Mouse (Mus musculus) liver, embryonic 13.5 days (tissue): ENCODE measurements around the gene Irak2. TPM values are rescaled to one million over a fixed set of nuclear protein-coding genes. Genes with fewer than 3 reads are reported as not detected.
"Not testable (repeated sequence)": the region's sequence is repeated elsewhere in the genome, so short reads cannot be mapped to it uniquely, and the experiment has no call there.

ENCODE experiments used
- ATAC-seq: fragments of 200-750 bp; cut with Nextera tagmentation; 2 replicates; pipeline ENCODE4 v1.8.0; 2017; ENCODE audit warnings: low read depth, mild to moderate bottlenecking, moderate number of reproducible peaks, moderate library complexity
- DNase-seq: peaks from one replicate; pipeline ENCODE4 v3.0.0; 2022
- H3K27ac ChIP-seq: fragments of 300-500 bp; sonication (generic); 2 replicates; pipeline ENCODE4 v1.5.1; 2015; ENCODE audit warnings: moderate library complexity, mild to moderate bottlenecking, inconsistent platforms
- H3K27me3 ChIP-seq: fragments of 300-500 bp; sonication (generic); 2 replicates; pipeline ENCODE4 v1.6.1; 2015; ENCODE audit warnings: mild to moderate bottlenecking, inconsistent platforms
- H3K36me3 ChIP-seq: fragments of 300-500 bp; sonication (generic); 2 replicates; pipeline ENCODE4 v1.6.1; 2015; ENCODE audit warnings: mild to moderate bottlenecking, inconsistent platforms
- H3K4me1 ChIP-seq: fragments of 300-500 bp; sonication (generic); replicated peaks from 2 replicates; pipeline ENCODE4 v1.6.1; 2015; ENCODE audit warnings: inconsistent platforms
- H3K4me2 ChIP-seq: fragments of 300-500 bp; sonication (generic); 2 replicates; pipeline ENCODE4 v1.6.1; 2015; ENCODE audit warnings: inconsistent platforms, mild to moderate bottlenecking, moderate library complexity
- H3K4me3 ChIP-seq: fragments of 300-500 bp; sonication (generic); replicated peaks from 2 replicates; pipeline ENCODE4 v1.5.1; 2015; ENCODE audit warnings: mild to moderate bottlenecking, inconsistent platforms
- H3K9ac ChIP-seq: fragments of 300-500 bp; sonication (generic); 2 replicates; pipeline ENCODE4 v1.6.1; 2015; ENCODE audit warnings: mild to moderate bottlenecking, inconsistent platforms
- H3K9me3 ChIP-seq: fragments of 300-500 bp; sonication (generic); replicated peaks from 2 replicates; pipeline ENCODE4 v1.6.1; 2016; ENCODE audit warnings: inconsistent platforms
- WGBS: fragments of 180-500 bp; shearing (Covaris S2); methylation state at CpG from one replicate; pipeline ENCODE4 v1.1.7; 2015; ENCODE audit not compliant: insufficient replicate concordance; 5-methylcytosine and 5-hydroxymethylcytosine counted together
- polyA plus RNA-seq: library from polyadenylated mRNA; unstranded; fragments of >200 nt; fragmentation: Nextera tagmentation; extraction: Ambion mirVana; gene quantifications from 2 replicates; pipeline ENCODE4 v1.2.1, GENCODE M21; 2015

Gene Irak2
- polyA plus RNA-seq, 1 experiment from 2014 or later: 14.9 TPM

DNA sequence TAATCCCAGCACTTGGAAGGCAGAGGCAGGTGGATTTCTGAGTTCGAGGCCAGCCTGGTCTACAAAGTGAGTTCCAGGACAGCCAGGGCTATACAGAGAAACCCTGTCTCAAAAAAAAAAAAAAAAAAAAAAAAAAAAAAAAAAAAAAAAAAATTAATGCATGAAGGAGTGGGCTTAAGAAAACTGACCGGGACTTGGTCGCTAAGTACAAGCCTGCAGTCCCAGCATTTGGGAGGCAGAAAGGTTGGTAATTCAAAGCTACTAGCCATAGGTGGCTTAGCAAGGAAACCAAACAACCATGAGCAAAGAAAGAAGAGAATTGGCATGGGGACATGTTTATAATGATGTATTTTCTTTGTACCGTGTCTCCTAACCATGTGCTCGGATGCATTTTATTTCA is 75.1 kb downstream of the Irak2 start:
- WGBS: 79% methylated on average over 5 of the region's 5 CpGs
- peaks cover 98% of the 10 kb centered on the region for H3K36me3 ChIP-seq

GRCm38 (mm10) chr6:113714276-113714675 is 76.0 kb downstream of the Irak2 start:
- ATAC-seq (no peak), DNase-seq (no peak)
- H3K9ac ChIP-seq: no peak overlapping the region
- no peaks in the 10 kb centered on the region for H3K9me3 ChIP-seq
- H3K27ac ChIP-seq: peak overlapping the region; percentile 50; the same call in 1 of the 2 replicates
- peaks cover 9% of the 10 kb centered on the region for H3K4me1 ChIP-seq
- WGBS: 61% methylated on average over 2 of the region's 2 CpGs
- peaks cover 98% of the 10 kb centered on the region for H3K36me3 ChIP-seq
- H3K4me3 ChIP-seq: no peak overlapping the region
- H3K4me2 ChIP-seq: no peak overlapping the region
- H3K27me3 ChIP-seq: no peaks in the 10 kb centered on the region

More for the DNA sequence above, 75.1 kb downstream of the Irak2 start:
- H3K27ac ChIP-seq, H3K4me1 ChIP-seq, ATAC-seq, H3K4me3 ChIP-seq, H3K9me3 ChIP-seq, H3K27me3 ChIP-seq, DNase-seq, H3K9ac ChIP-seq, H3K4me2 ChIP-seq: not testable (repeated sequence)

- DNase-seq (no peak), ATAC-seq (no peak)
- no peaks in the 10 kb centered on the region for H3K27me3 ChIP-seq
- no peaks in the 10 kb centered on the region for H3K9me3 ChIP-seq
- WGBS: 67% methylated on average over 1 of the region's 1 CpGs
- H3K9ac ChIP-seq: no peak overlapping the region
- peaks cover 14% of the 10 kb centered on the region for H3K4me1 ChIP-seq
- H3K4me3 ChIP-seq: no peak overlapping the region
- peak overlapping the region; percentile 50; the same call in 1 of the 2 replicates for H3K27ac ChIP-seq
- H3K4me2 ChIP-seq: no peak overlapping the region
- H3K36me3 ChIP-seq: peaks cover 98% of the 10 kb centered on the region
Observed at GRCm38 (mm10) chr6:113714797-113715196, 76.5 kb downstream of the Irak2 start.

DNA sequence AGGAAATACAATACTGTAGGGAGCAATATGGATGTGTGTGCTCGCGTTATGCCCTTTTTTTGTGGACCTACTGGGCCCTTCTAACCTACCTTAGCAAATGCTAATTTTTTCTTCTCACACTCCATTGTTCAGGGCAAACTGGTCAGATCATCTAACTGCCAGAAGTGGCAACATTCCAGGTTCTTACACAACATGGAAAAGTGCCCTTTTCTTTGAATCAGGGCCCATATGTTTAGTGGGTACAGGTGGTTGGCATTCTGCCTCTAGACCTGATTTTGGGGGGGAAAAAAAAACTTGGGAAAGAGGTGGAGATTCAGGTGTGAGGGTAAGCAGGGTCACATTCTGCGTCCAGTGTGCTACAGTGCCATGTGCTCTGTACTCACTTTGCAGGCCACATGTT is 79.3 kb downstream of the Irak2 start:
- H3K4me3 ChIP-seq: no peak overlapping the region
- H3K9me3 ChIP-seq: no peaks in the 10 kb centered on the region
- H3K4me2 ChIP-seq: no peak overlapping the region
- H3K27me3 ChIP-seq: no peaks in the 10 kb centered on the region
- peaks cover 93% of the 10 kb centered on the region for H3K36me3 ChIP-seq
- DNase-seq (no peak), ATAC-seq (no peak)
- H3K27ac ChIP-seq: no peak overlapping the region
- H3K4me1 ChIP-seq: peaks cover 25% of the 10 kb centered on the region
- H3K9ac ChIP-seq: no peak overlapping the region
- WGBS: 77% methylated on average over 3 of the region's 3 CpGs

DNA sequence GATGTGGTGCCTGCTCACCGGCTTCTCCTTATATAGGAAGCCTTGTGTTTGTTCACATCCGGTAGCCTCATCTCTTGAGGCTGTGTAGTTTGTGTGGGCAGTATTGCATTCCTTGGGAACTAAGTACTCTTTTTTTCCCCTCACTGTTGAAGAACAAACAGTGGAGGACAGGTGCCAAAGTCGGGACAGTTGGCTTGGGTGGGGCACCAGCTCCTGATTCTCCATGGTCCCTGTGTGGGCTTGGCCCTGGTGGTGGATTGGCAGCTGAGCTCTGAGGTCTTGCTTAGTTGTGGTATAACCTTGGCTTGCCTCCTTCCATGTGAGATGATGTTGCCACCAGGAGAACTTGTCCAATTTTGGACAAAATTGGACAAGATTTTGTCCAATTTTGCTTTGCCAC is 81.6 kb downstream of the Irak2 start, which contains the start of gene Ghrl:
Ghrl (minus strand) TSS at position 3 of the 400 bp plus-strand sequence.
- peaks cover 19% of the 10 kb centered on the region for H3K4me1 ChIP-seq
- H3K9me3 ChIP-seq: no peaks in the 10 kb centered on the region
- no peak within 1 kb of the TSS for H3K9ac ChIP-seq
- DNase-seq (no peak), ATAC-seq (no peak)
- WGBS: 83% methylated on average over 3 of the region's 3 CpGs
- H3K36me3 ChIP-seq: peaks cover 87% of the 10 kb centered on the region
- peak within 1 kb of the TSS; percentile 64 for H3K27ac ChIP-seq
- no peaks in the 10 kb centered on the region for H3K27me3 ChIP-seq
- H3K4me3 ChIP-seq: no peak within 1 kb of the TSS
- H3K4me2 ChIP-seq: no peak within 1 kb of the TSS

GRCm38 (mm10) chr6:113721061-113721460 is 82.8 kb downstream of the Irak2 start:
- DNase-seq (no peak), ATAC-seq (peak; percentile 68)
- Histone ChIP-seq H3K4me1 (peaks cover 15% of the 10 kb centered on the region), H3K9me3 (no peaks in the 10 kb centered on the region), H3K4me2 (no peak overlapping the region), H3K27me3 (no peaks in the 10 kb centered on the region), H3K4me3 (no peak overlapping the region), H3K36me3 (peaks cover 86% of the 10 kb centered on the region), H3K27ac (peak overlapping the region; percentile 64), H3K9ac (no peak overlapping the region)
- WGBS: 76% methylated on average over 4 of the region's 4 CpGs

DNA sequence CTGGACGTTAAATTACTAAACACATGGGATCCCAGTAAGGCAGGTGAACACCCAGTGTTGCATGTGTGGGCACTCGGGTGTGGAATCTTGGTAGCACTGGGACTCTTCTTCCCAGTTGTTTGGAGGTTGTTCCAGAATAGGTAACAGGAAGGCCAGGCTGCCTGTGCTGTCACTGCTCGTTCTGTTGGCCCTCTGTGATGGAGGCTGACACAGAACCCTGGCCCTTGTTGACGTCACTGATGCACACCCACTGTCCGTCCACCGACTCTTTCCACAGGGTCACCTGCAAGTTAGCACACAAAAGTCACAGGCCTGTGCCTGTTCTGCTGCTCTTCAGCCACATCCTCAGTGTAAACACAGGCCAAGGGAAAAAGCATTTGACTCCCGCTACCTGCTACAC is 89.9 kb downstream of the Irak2 start:
- H3K4me2 ChIP-seq: no peak overlapping the region
- H3K27ac ChIP-seq: no peak overlapping the region
- no peak overlapping the region for H3K9ac ChIP-seq
- H3K4me3 ChIP-seq: no peak overlapping the region
- WGBS: 82% methylated on average over 7 of the region's 7 CpGs
- no peak for DNase-seq
- H3K4me1 ChIP-seq: no peaks in the 10 kb centered on the region
- H3K27me3 ChIP-seq: no peaks in the 10 kb centered on the region
- peaks cover 96% of the 10 kb centered on the region for H3K36me3 ChIP-seq
- H3K9me3 ChIP-seq: no peaks in the 10 kb centered on the region
- no peak for ATAC-seq

DNA sequence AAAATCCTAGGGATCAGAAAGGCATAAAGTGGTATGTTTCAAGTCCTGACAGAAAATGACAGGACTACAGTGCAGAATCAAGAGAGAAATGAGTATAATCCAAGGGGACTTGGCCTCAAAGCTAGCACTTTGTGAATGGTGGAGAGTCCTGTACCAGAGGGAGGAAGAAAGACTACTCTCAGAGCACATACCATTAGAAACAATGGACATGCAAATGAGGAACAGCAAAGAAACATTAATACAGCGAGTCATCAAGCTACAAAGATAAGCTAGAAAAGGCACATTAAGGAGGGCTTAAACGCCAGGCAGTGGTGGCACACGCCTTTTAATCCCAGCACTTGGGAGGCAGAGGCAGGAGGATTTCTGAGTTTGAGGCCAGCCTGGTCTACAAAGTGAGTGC is 93.0 kb downstream of the Irak2 start:
- no peak overlapping the region for H3K4me2 ChIP-seq
- H3K27me3 ChIP-seq: no peaks in the 10 kb centered on the region
- no peaks in the 10 kb centered on the region for H3K9me3 ChIP-seq
- no peak for ATAC-seq
- peaks cover 97% of the 10 kb centered on the region for H3K36me3 ChIP-seq
- 76% methylated on average over 3 of the region's 3 CpGs for WGBS
- no peak for DNase-seq
- H3K9ac ChIP-seq: no peak overlapping the region
- H3K27ac ChIP-seq: no peak overlapping the region
- H3K4me1 ChIP-seq: no peaks in the 10 kb centered on the region
- no peak overlapping the region for H3K4me3 ChIP-seq

GRCm38 (mm10) chr6:113737318-113738046 is 99.2 kb downstream of the Irak2 start:
- peaks cover 53% of the 10 kb centered on the region for H3K36me3 ChIP-seq
- 73% methylated on average over 9 of the region's 9 CpGs for WGBS
- H3K27ac ChIP-seq: no peak overlapping the region
- H3K4me2 ChIP-seq: no peak overlapping the region
- H3K27me3 ChIP-seq: no peaks in the 10 kb centered on the region
- peaks cover 18% of the 10 kb centered on the region for H3K4me1 ChIP-seq
- no peaks in the 10 kb centered on the region for H3K9me3 ChIP-seq
- no peak overlapping the region for H3K9ac ChIP-seq
- DNase-seq (no peak), ATAC-seq (no peak)
- no peak overlapping the region for H3K4me3 ChIP-seq

GRCm38 (mm10) chr6:113740236-113741217 is 102.3 kb downstream of the Irak2 start, which contains the start of gene Sec13:
Gene Sec13, minus strand, starts transcription at chr6:113740743.
- H3K9ac ChIP-seq: peak within 1 kb of the TSS; percentile 90
- DNase-seq (peak; percentile 80), ATAC-seq (peak; percentile 81)
- no peaks in the 10 kb centered on the region for H3K9me3 ChIP-seq
- 7% methylated on average over 41 of the region's 41 CpGs for whole genome bisulfite sequencing
- 0 out of 2 replicates have a peak, but pooled peaks cover 2% of the 10 kb centered on the region for H3K27me3 ChIP-seq
- peak within 1 kb of the TSS; percentile 70 for H3K27ac ChIP-seq
- H3K4me2 ChIP-seq: peak within 1 kb of the TSS; percentile 84
- H3K36me3 ChIP-seq: peaks cover 26% of the 10 kb centered on the region
- H3K4me3 ChIP-seq: peak within 1 kb of the TSS; percentile 83
- H3K4me1 ChIP-seq: peaks cover 23% of the 10 kb centered on the region

- Histone ChIP-seq H3K9ac (no peak overlapping the region), H3K36me3 (peaks cover 17% of the 10 kb centered on the region), H3K27ac (no peak overlapping the region), H3K4me3 (no peak overlapping the region), H3K9me3 (no peaks in the 10 kb centered on the region), H3K27me3 (peaks cover 10% of the 10 kb centered on the region), H3K4me2 (no peak overlapping the region), H3K4me1 (peaks cover 23% of the 10 kb centered on the region)
- no peak for ATAC-seq
- DNase-seq: no peak
- 55% methylated on average over 2 of the region's 2 CpGs for WGBS
Observed at GRCm38 (mm10) chr6:113741425-113741824, 103.2 kb downstream of the Irak2 start.
